Mouse (Mus musculus) bone marrow, adult 2 months (tissue): ENCODE data around the gene Gm10184.
"Not testable (repeated sequence)": the region's sequence is repeated elsewhere in the genome, so short reads cannot be mapped to it uniquely, and the experiment has no call there.

ENCODE experiments used
- CTCF ChIP-seq: fragments of 200-500 bp; IDR thresholded peaks from 2 replicates; pipeline ENCODE4 v1.5.1; 2011; ENCODE audit warnings: low read length, control low read depth; ENCODE audit not compliant: control insufficient read depth, insufficient read depth
- POLR2A ChIP-seq: fragments of 200-500 bp; IDR thresholded peaks from 2 replicates; pipeline ENCODE4 v1.6.1; 2011; ENCODE audit warnings: low read depth, mild to moderate bottlenecking, control low read depth, low read length, borderline replicate concordance; ENCODE audit not compliant: control insufficient read depth

- not testable (repeated sequence) for TF ChIP-seq CTCF, POLR2A
These were observed 5.5 kb downstream of the Gm10184 start for GRCm38 (mm10) chr17:89904701-89905100.
